Mouse (Mus musculus) stomach, postnatal 0 days (tissue): ENCODE data around the gene Pgbd1. TPM values are rescaled to one million over a fixed set of nuclear protein-coding genes. Genes with fewer than 3 reads are reported as not detected.

Experiments
- ATAC-seq: fragments of 200-750 bp; cut with Nextera tagmentation; 2 replicates; pipeline ENCODE4 v1.8.0; 2017; ENCODE audit not compliant: low FRiP score, low TSS enrichment
- DNase-seq: peaks from one replicate; pipeline ENCODE4 v3.0.0-alpha.2; 2016; ENCODE audit warnings: low spot score
- H3K27ac ChIP-seq: fragments of 300-500 bp; sonication (generic); replicated peaks from 2 replicates; pipeline ENCODE4 v1.5.1; 2014; ENCODE audit warnings: mild to moderate bottlenecking, control low read depth
- H3K27me3 ChIP-seq: fragments of 300-500 bp; sonication (generic); 2 replicates; pipeline ENCODE4 v1.6.1; 2014; ENCODE audit warnings: low read length; ENCODE audit not compliant: control insufficient read depth, insufficient read depth
- H3K36me3 ChIP-seq: fragments of 300-500 bp; sonication (generic); 2 replicates; pipeline ENCODE4 v1.6.1; 2014; ENCODE audit warnings: low read length, mixed read lengths; ENCODE audit not compliant: control insufficient read depth, insufficient read depth
- H3K4me1 ChIP-seq: fragments of 300-500 bp; sonication (generic); replicated peaks from 2 replicates; pipeline ENCODE4 v1.6.1; 2014; ENCODE audit warnings: antibody characterized with exemption; ENCODE audit not compliant: control insufficient read depth, insufficient read depth
- H3K4me2 ChIP-seq: fragments of 300-500 bp; sonication (generic); replicated peaks from 2 replicates; pipeline ENCODE4 v1.6.1; 2014; ENCODE audit warnings: low read depth, mild to moderate bottlenecking, control low read depth, moderate library complexity
- H3K4me3 ChIP-seq: fragments of 300-500 bp; sonication (generic); 2 replicates; pipeline ENCODE4 v1.5.1; 2014; ENCODE audit warnings: low read depth, low read length, control low read depth
- H3K9ac ChIP-seq: fragments of 300-500 bp; sonication (generic); 2 replicates; pipeline ENCODE4 v1.6.1; 2014; ENCODE audit warnings: mild to moderate bottlenecking, low read length, control low read depth, mixed read lengths
- H3K9me3 ChIP-seq: fragments of 300-500 bp; sonication (generic); 2 replicates; pipeline ENCODE4 v1.6.1; 2016; ENCODE audit warnings: low read length; ENCODE audit not compliant: control insufficient read depth
- CTCF ChIP-seq: IDR thresholded peaks from 2 replicates; pipeline ENCODE4 v1.5.1; 2016; ENCODE audit warnings: antibody characterized with exemption, low read depth, mild to moderate bottlenecking, moderate library complexity
- EP300 ChIP-seq: optimal IDR thresholded peaks from 2 replicates; pipeline ENCODE3; 2016; ENCODE audit warnings: antibody characterized with exemption
- WGBS: fragments of 180-500 bp; shearing (Covaris S2); extraction: QIAGEN DNeasy Blood & Tissue Kit; methylation state at CpG from one replicate; pipeline ENCODE4 v1.1.7; 2014; 5-methylcytosine and 5-hydroxymethylcytosine counted together
- microRNA counts: library from miRNA; unstranded; fragments of <30 nt; microRNA quantifications from one replicate; lab custom pipeline; 2015
- microRNA-seq: library from miRNA; unstranded; fragments of <30 nt; microRNA quantifications from one replicate; pipeline ENCODE4, GENCODE M21; 2016
- polyA plus RNA-seq: library from polyadenylated mRNA; unstranded; fragments of >200 nt; fragmentation: Nextera tagmentation; extraction: Ambion mirVana; gene quantifications from 2 replicates; pipeline ENCODE4 v1.2.1, GENCODE M21; 2015

The Pgbd1 gene
- polyA plus RNA-seq, 1 experiment from 2014 or later = 0.90 TPM

DNA sequence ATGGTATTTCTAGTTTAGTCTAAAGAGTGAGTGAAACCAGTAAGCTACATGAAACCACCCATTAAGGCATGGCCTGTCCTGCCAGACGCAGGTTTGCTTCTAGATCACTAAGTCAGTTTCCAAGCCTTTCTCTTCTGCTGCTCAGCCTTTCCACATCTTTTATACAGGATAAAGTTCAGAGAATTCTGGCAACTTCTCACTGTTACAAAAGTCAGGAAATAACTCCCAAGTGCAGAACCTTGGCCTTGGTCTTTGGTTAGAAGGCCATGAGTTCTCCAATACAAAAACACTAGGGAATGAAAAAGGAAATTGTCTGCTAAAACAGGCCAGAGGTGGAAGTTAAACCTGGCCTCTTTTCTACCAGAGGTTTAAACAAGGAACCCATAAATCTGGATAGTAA lies 45.6 kb downstream of the Pgbd1 start:
- Histone ChIP-seq H3K4me2 (no peak overlapping the region), H3K4me3 (no peak overlapping the region), H3K36me3 (peaks cover 39% of the 10 kb centered on the region), H3K27me3 (no peaks in the 10 kb centered on the region), H3K9me3 (no peaks in the 10 kb centered on the region), H3K9ac (no peak overlapping the region), H3K27ac (no peak overlapping the region), H3K4me1 (no peaks in the 10 kb centered on the region)
- WGBS = 91% methylated on average over 1 of the region's 1 CpGs
- TF ChIP-seq CTCF = no peak
- ATAC-seq (no peak), DNase-seq (no peak)

DNA sequence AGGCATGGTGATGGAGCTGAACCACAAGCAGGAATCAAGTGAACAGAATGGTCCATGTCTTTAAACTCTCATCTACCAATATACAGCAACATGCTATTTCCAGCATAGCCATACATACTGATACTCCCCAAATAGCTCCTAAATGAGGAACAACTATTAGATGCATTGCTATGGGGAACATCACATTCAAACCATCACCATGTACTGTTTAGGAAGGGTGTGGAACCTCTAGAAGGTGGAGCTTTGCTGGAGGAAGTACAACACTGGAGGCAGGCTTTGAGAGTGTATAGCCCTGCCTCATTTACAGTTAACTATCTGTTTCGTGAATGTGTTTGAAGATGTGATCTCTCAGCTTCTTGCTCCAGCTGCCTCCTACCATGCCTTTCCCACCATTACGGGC lies 63.1 kb downstream of the Pgbd1 start:
- TF ChIP-seq CTCF (no peak), EP300 (no peak)
- H3K27me3 ChIP-seq = no peaks in the 10 kb centered on the region
- H3K4me1 ChIP-seq = no peaks in the 10 kb centered on the region
- H3K9ac ChIP-seq = no peak overlapping the region
- H3K9me3 ChIP-seq = no peaks in the 10 kb centered on the region
- no peak overlapping the region for H3K27ac ChIP-seq
- ATAC-seq = no peak
- no peak overlapping the region for H3K4me2 ChIP-seq
- DNase-seq = no peak
- 79% methylated on average over 2 of the region's 2 CpGs for WGBS
- no peaks in the 10 kb centered on the region for H3K36me3 ChIP-seq
- no peak overlapping the region for H3K4me3 ChIP-seq

DNA sequence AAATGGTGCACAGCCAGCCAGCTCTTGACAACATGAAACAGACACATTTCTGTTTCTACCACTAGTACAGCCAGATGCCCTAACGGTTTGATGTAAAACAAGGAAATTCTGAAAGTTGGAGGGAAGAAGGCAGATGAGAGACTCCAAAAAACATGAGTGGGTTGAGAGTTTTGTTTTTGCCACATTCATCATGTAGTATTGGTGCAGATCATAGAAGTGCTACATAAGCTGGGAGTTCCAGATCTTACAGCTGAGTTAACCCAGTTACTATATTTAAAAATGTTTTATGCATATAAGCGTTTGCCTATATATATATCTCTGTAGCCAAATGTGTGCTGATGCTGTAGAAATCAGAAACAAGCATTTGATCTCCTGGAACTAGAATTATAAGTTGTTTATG lies 68.2 kb downstream of the Pgbd1 start:
- no peak overlapping the region for H3K9ac ChIP-seq
- no peak for TF ChIP-seq CTCF
- no peak for TF ChIP-seq EP300
- ATAC-seq (no peak), DNase-seq (no peak)
- no peak overlapping the region for H3K4me2 ChIP-seq
- H3K36me3 ChIP-seq = peaks cover 3% of the 10 kb centered on the region; the same call in 1 of the 2 replicates
- H3K4me1 ChIP-seq = no peaks in the 10 kb centered on the region
- H3K27me3 ChIP-seq = no peaks in the 10 kb centered on the region
- no peaks in the 10 kb centered on the region for H3K9me3 ChIP-seq
- WGBS = 91% methylated on average over 2 of the region's 2 CpGs
- no peak overlapping the region for H3K27ac ChIP-seq
- no peak overlapping the region for H3K4me3 ChIP-seq

MicroRNAs encoded within 50 kb of the gene (microRNA counts, 519-probe panel; counts per million panel counts)
- not detected for microRNA mmu-miR-1896 (lab: Ali Mortazavi, UCI)

Small RNA genes within 50 kb of the gene (microRNA-seq; reads per million reads assigned to microRNA genes)
- gene Mir1896 (not detected), gene Mir6942 (not detected)

Other genes starting within 250 kb of the Pgbd1 start
- gene Gpx5, start 148.3 kb downstream of the Pgbd1 start, polyA plus RNA-seq = 0.06 TPM in 1 of 2 replicates, not detected in the other
- gene Gpx6, start 128.9 kb downstream of the Pgbd1 start, polyA plus RNA-seq = 0.07 TPM in 1 of 2 replicates, not detected in the other
- not detected in 2 replicates for gene Olfr1367, start 94.1 kb downstream of the Pgbd1 start, polyA plus RNA-seq
- 4.3 and 4.6 TPM in 2 replicates for gene Zscan12, start 78.2 kb downstream of the Pgbd1 start, polyA plus RNA-seq
- 32.9 and 36.4 TPM in 2 replicates for gene Zkscan3, start 38.3 kb downstream of the Pgbd1 start, polyA plus RNA-seq
- gene Zscan26, start 12.7 kb upstream of the Pgbd1 start, polyA plus RNA-seq = 16.5 and 17.3 TPM in 2 replicates
- gene Nkapl, start 27.5 kb upstream of the Pgbd1 start, polyA plus RNA-seq = 2.4 and 2.7 TPM in 2 replicates
- 1.7 and 2.4 TPM in 2 replicates for gene Zkscan4, start 37.8 kb upstream of the Pgbd1 start, polyA plus RNA-seq
- not detected in 2 replicates for gene Gm10065, start 38.4 kb upstream of the Pgbd1 start, polyA plus RNA-seq
- gene AK157302, start 54.2 kb upstream of the Pgbd1 start, polyA plus RNA-seq = 0.28 and 0.33 TPM in 2 replicates
- gene Gm11273, start 60.4 kb upstream of the Pgbd1 start, polyA plus RNA-seq = 12.3 and 12.9 TPM in 2 replicates
- 1.6 and 2.4 TPM in 2 replicates for gene Zkscan8, start 90.1 kb upstream of the Pgbd1 start, polyA plus RNA-seq
- gene Olfr1366, start 101.8 kb upstream of the Pgbd1 start, polyA plus RNA-seq = 0.07 TPM in 2 replicates
- gene Olfr1535, start 118.8 kb upstream of the Pgbd1 start, polyA plus RNA-seq = 0.04 TPM in 1 of 2 replicates, not detected in the other
- gene Olfr1364, start 140.7 kb upstream of the Pgbd1 start, polyA plus RNA-seq = not detected in 2 replicates
- not detected in 2 replicates for gene Olfr1362, start 173.0 kb upstream of the Pgbd1 start, polyA plus RNA-seq
- gene Olfr11, start 201.5 kb upstream of the Pgbd1 start, polyA plus RNA-seq = not detected in 2 replicates
- gene Olfr1361, start 222.3 kb upstream of the Pgbd1 start, polyA plus RNA-seq = not detected in 2 replicates
- gene Olfr1360, start 236.3 kb upstream of the Pgbd1 start, polyA plus RNA-seq = not detected in 2 replicates